Mouse (Mus musculus) left cerebral cortex, postnatal 4 days (tissue): ENCODE results near the gene Cyp4f39. TPM values are rescaled to one million over a fixed set of nuclear protein-coding genes. Genes with fewer than 3 reads are reported as not detected.
"Not testable (repeated sequence)": the region's sequence is repeated elsewhere in the genome, so short reads cannot be mapped to it uniquely, and the experiment has no call there.

Experiments
- DNase-seq: peaks from one replicate; pipeline ENCODE4 v3.0.0-alpha.2; 2022
- intact Hi-C: fragments of 180-260 bp; cut with DNase I; formaldehyde crosslinking; loops from one replicate; pipeline ENCODE4 v1.15.1; 2025
- total RNA-seq, 2 experiments: library from RNA; stranded (reverse); gene quantifications; 2 replicates each; pipeline ENCODE4 v1.2.3; 2021

Gene Cyp4f39
- total RNA-seq, 2 experiments from 2014 or later = 0.54 to 1.2 TPM

DNA sequence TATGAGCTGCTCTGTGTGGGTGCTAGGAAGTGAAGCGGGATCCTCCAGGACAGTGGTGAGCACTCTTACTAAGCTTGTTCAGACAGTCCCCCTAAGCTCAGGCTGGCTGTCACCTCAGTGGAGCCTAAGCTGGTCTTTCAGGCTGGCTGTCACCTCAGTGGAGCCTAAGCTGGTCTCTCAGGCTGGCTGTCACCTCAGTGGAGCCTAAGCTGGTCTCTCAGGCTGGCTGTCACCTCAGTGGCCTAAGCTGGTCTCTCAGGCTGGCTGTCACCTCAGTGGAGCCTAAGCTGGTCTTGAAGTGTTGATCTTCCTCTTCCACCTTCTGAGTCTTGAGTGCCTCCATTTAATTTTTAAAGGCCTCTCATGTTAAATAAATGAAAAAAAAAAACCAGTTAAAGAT lies 73.8 kb downstream of the Cyp4f39 start:
- intact Hi-C loops, DNase-seq: not testable (repeated sequence)

DNA sequence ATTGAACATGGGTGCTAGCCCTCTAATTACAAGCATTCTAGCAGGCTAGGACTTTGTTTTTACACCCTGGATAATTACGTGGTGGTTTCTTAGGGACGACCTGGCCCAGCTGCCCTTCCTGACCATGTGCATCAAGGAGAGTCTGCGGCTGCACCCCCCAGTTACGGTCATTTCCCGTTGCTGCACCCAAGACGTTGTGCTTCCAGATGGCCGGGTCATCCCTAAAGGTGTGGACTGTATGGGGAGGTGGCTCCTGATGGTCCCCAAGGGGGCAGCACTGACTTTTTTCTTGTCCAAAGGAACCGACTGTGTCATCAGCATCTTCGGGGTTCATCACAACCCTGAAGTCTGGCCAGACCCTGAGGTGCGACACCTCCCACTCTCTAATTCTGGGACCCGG lies 75.2 kb downstream of the Cyp4f39 start:
- DNase-seq = no peak
- intact Hi-C loops = no loop called here

DNA sequence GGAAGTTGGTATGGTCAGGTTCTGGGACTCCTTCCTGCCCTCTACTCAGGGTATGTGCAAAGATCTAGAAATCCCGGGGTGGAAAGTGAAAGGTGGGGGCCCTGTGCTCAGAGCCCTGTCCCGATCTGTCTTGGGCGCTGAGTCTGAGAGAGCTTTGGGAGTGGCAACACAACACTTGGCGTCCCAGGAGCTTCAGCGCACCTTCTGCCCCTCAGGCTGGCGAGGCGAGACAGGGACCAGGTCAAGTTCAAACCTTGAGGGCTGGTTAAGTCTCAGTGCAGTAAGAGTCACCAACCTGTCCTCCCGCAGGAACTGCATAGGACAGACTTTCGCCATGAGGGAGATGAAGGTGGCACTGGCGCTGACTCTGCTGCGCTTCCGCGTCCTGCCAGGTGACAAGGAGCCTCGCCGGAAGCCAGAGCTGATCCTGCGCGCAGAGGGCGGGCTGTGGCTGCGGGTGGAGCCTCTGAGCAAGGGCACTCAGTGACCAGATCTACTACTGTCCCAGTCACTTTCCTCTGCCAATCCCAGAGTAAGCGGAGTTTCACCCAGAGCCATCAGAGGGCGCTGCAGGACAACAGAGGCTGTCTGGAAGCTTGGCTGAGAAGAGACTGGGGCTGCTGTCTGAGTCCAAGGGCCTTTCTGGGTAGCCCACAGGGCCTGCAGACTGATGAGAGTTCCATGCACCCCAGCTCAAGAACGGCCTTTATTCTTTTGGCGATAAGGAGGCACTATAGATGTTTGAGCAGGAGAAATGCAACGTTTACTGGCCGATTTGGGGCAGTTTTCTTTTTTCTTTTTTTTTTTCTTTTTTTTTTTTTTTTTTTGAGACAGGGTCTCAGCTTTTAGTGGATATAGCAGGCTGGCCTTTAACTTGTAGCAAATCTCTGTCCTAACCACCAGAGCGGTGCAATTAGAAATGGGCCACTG lies 76.2 kb downstream of the Cyp4f39 start:
- intact Hi-C loops = no loop called here
- peak; percentile 91 for DNase-seq

DNA sequence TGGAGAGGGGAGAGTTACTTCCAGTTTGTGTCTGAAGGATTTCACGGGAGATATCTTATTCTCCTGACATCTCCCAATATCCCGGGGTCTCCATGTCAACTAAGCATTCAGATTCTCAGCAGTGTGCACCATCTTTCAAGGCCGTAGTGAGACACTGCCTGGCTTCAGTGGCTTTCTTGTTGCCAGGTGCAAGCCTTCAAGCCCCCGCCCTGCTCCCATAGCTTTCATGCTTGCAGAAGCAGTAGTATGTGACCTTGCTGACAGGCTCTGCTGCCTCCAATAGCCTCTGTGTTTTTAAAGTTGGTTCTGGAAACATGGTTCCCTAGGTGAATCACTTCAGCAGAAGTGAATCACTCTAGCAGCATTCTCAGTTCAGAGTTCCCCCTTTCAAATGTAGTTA lies 79.8 kb downstream of the Cyp4f39 start:
- intact Hi-C loops, DNase-seq: not testable (repeated sequence)

DNA sequence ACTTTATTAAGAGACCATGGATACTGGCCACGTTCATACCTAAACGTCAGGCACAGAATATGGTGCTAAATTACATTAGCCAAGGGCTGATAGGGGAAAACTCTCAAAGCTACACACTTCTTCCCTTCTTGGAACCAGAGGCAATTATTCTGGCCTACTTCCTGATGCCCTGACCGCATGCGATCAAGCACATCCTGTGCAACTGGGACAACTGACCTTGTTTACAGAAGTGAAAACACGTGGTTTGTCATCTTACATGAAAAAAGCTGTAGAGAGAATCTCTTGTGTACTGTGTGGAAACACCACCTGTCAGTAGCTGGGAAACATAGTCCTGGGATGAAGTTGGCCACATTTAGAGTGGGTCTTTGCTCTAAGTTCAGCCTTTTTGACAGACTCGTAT lies 81.5 kb downstream of the Cyp4f39 start:
- no peak for DNase-seq
- intact Hi-C loops = no loop called here

DNA sequence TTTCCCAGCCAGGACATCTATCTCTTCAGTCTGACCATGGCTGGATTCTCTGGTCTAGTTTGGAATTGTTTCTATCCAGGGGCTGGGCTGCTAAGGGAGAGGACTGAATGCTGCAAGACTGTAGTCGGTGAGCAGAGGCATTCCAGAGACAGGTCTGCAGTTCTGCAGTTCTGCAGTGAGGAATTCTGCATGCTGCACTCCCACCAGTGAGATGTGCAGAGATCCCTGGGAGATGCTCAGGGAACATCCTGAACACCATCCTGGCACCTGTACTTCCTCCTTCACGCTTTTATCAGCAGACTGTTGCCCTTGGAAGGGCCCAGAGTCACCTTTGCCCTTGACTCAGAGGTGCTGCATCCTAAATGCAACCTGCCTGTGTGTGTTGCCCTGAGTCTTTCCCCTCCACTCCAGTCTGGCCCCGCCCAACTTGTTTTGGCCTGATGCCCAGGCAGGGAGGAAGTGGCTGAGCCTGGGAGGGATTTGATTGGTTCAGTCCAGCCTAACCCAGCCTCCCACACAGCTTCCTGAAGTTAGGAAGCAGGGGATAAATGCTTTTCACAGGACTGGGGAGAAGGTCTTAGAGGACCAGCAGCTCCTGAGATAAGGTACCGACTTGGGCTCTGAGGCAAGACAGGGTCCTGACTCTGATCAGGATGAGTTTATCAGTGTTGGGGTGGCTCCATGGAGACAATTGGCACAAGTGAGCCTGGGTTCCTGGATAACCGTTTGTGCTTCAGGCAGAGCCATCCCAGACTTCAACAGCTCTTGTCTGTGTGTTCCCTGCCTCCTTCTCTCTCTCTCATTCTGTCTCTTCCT lies 83.7 kb downstream of the Cyp4f39 start, which contains the start of gene Cyp4f16:
Cyp4f16 (plus strand) TSS at position 508 of the 816 bp plus-strand sequence.
- peak; percentile 94 for DNase-seq
- intact Hi-C loops = not testable (repeated sequence)

DNA sequence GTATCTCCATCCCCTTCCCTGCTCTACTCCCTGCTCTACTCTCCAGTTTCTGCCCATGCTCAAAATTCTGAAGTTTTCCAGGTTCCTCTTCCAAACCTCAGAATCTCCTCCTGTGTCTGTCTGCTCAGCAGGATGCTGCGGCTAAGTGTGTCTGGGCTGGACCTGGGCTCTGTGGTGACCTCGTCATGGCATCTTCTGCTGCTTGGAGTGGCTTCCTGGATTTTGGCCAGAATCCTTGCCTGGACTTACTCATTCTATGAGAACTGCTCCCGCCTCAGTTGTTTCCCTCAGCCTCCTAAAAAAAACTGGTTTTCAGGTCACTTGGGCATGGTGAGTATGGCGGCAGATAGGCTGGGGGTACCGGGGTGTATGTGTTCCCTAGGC lies 84.3 kb downstream of the Cyp4f39 start:
- DNase-seq = no peak
- intact Hi-C loops = no loop called here

Other genes starting within 250 kb of the Cyp4f39 start
- 100 to 1,000 TPM; 132 to 137 TPM for gene Brd4, start 168.0 kb upstream of the Cyp4f39 start, total RNA-seq
- 100 to 1,000 TPM; 111 to 123 TPM for gene Akap8, start 131.5 kb upstream of the Cyp4f39 start, total RNA-seq
- gene Akap8l, start 102.1 kb upstream of the Cyp4f39 start, total RNA-seq = 100 to 1,000 TPM in 1 of 2 experiments, 10 to 100 TPM in 1; 98.5 to 109 TPM
- 100 to 1,000 TPM; 114 to 122 TPM for gene Wiz, start 63.3 kb upstream of the Cyp4f39 start, total RNA-seq
- 1 to 10 TPM; 1.5 to 1.9 TPM for gene Rasal3, start 49.1 kb upstream of the Cyp4f39 start, total RNA-seq
- not detected for gene Pglyrp2, start 28.6 kb upstream of the Cyp4f39 start, total RNA-seq
- 1 to 10 TPM; 4.2 to 4.9 TPM for gene Cyp4f17, start 53.3 kb downstream of the Cyp4f39 start, total RNA-seq
- 1 to 10 TPM; 6.2 to 6.6 TPM for gene Cyp4f16, start 83.8 kb downstream of the Cyp4f39 start, total RNA-seq
- gene Cyp4f37, start 168.6 kb downstream of the Cyp4f39 start, total RNA-seq = not detected
- gene Cyp4f40, start 206.2 kb downstream of the Cyp4f39 start, total RNA-seq = not detected
- gene Cyp4f15, start 232.9 kb downstream of the Cyp4f39 start, total RNA-seq = 1 to 10 TPM; 2.9 to 3.3 TPM